Mouse (Mus musculus): ENCODE results near the gene Ache.
A peak's percentile ranks its signal among the peaks of the same experiment; 100 is the strongest.

- TF ChIP-seq CTCF (IDR thresholded peaks at IDR 0.05; ENCODE audit: low read depth) (0 out of 2 replicates have a peak, but pooled peaks have one; percentile 12), EP300 (IDR thresholded peaks at IDR 0.05; ENCODE audit: low read depth) (no peak)
Observed at GRCm38 (mm10) chr5:137314193-137315083, 27.1 kb downstream of the Ache start, which contains the start of gene Trip6.

Data from liver, embryonic 14.5 days (tissue).